Mouse (Mus musculus): ENCODE results near the gene Crmp1.

The Crmp1 gene

GRCm38 (mm10) chr5:37240550-37240949 is 1.2 kb upstream of the Crmp1 start:
- no peak for DNase-seq (ENCODE audit: low spot score)

GRCm38 (mm10) chr5:37241224-37241623 is 516 bp upstream of the Crmp1 start:
- no peak for DNase-seq (ENCODE audit: low spot score)

GRCm38 (mm10) chr5:37242360-37243168 is 824 bp downstream of the Crmp1 start:
- DNase-seq (ENCODE audit: low spot score) = no peak

- DNase-seq (ENCODE audit: low spot score) = peak; percentile 71
Measured at GRCm38 (mm10) chr5:37243169-37243886, 1.6 kb downstream of the Crmp1 start.

DNA sequence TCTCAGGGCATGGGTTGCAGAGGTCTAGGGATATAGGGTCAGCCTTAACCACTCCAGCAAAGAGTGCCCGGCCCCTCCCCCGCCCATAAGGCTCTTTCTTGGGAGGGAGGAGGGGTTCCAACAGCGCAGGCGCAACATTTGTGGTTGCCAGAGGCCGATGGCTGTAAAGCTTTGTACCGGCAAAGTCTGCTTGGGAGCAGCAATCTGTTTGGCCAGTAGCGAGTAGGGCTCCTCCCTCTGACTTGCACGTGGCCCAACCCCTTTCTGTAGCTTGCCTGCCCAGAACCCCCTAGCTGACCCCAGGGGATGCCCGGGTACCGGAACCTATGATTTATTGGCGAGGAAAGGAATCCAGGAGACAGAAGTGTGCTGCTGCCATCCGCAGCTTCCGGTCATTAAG is 2.4 kb downstream of the Crmp1 start:
- DNase-seq (ENCODE audit: low spot score) = no peak

DNA sequence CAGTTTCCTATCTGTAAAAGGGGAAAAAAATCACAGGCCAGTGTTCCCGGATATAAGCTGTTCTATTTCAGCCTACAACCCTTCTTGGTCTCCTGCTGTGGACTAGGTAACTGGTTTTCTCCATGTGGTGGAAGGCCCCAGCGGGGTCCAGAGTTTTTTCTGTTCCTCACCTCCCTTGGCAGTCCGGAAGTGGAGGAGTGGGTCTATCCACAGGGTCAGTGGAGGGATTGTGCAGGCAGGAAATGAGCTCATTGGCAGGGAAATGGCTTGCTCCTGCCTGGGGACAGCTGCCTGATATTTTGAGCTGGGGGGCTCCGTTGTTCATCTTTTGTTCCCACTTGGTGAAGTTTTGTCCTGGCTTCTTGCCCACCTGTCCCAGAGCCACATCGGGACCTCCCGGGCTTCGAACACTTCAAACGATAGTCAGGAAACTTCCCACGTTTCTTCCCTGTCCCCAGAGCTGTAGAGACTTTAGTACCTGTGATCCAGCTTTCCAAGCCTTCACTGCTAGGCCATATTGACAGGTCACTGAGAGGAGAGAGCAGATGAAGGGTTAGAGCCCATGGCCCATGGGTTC is 3.0 kb downstream of the Crmp1 start:
- no peak for DNase-seq (ENCODE audit: low spot score)

- DNase-seq (ENCODE audit: low spot score) = no peak
Measured at GRCm38 (mm10) chr5:37245651-37246050, 3.9 kb downstream of the Crmp1 start.

DNA sequence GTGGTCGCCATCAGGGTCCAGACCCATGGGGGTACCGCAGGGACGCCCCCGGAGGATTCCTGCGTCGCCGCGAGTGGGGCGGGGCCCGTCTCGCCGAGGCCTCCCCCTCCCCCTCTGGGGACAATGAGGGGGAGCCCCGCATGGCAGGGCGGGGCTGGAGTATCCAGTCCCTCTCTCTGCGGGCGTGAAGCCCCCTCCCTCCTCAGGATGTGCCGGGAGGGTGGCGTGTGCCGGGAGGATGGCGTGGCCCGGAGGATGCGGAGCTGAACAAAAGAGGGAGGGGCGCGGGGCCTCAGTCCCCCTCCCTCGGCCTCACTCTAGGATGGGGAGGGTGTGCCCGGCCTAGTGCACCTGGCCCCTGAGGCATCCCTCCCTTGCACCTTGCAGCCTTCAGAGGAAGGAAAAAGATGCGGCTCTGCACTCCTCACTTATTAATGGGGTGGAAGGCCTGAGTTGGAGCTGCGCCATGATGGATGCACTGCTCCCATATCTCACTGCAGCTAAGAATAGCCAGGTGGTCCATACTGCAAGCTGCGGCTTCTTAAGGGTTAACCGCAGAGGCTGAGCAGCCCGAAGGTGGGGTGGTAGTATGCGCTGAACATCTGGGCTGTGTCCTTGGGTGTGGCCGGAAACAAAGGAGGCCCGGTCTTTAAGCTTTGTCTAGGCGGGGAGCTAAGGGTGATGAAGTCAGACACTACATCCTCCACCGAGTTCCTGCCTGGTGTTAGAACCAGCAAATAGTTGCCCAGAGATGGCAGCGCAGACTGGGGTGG is 4.6 kb downstream of the Crmp1 start:
- DNase-seq (ENCODE audit: low spot score) = no peak

DNA sequence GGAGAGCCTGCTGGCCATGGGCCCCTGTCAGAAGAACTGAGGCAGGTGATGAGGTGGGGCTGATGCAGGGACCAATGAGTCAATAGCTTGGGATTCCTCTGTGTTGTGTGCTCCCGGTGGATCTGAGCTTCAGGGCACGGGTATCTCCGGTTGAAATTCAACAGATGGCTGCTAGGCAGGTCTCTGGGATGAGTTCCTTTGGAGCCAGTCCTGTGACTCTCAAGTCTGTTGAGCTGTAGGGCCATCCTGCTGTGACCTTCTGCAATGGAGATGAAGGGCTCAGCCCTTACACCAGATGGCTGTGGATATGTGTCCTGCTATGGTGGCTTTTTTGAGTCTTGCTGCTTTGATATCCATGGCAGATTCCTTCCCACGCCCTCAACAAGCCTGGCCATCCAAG is 5.7 kb downstream of the Crmp1 start:
- no peak for DNase-seq (ENCODE audit: low spot score)

DNA sequence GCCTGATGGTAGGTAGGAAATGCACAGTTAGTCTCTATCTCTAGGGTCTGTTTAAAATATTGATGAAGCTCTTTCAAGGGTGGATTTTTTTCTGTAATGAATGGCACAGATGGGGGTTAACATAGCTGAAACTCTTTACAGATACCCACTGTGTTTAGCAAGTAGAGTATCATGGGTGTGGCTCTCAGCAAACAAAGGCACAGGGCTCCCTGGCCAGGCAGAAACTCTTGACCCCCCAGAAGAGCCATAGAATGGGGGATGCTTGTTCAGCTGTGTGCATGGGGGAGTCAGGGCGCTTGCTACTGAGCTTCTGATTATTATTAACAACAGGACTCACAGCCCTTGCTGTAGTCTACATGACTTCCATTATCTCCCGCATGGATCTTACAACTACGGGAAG is 7.1 kb downstream of the Crmp1 start:
- no peak for DNase-seq (ENCODE audit: low spot score)

- no peak for DNase-seq (ENCODE audit: low spot score)
Measured at GRCm38 (mm10) chr5:37251596-37251995, 9.9 kb downstream of the Crmp1 start.

DNA sequence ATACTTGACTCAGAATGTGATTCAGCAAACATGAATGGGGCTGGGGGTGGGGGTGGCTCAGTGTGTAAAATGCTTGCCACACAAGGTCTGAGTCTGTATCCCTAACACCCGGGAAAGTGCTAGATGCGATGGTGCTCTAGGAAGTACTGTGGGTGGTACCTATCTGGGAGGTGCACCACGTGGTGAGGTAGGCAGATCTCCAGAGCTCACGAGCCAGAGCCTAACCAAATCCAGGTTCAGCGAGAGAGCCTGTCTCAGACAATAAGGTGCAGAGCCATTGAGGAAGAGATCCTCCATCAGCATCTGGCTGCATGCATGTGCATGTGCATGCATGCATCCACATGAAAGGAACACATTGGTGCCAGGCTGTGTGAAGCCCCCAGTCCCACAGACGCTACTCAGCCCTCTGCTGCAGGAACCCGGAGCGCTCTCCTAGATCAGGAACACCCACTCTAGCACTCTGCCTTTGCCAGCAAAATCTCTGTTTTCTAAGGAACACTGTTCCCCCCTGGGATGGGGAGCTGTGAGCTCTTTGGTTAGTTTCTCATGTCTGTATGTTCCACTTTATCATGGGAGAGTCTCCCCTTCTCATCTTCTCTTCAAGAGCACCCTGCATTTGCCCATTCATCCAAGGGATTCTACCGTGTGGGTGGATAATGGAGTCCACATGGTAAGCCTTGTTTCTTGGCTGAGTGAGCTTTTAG is 10.5 kb downstream of the Crmp1 start:
- no peak for DNase-seq (ENCODE audit: low spot score)

DNA sequence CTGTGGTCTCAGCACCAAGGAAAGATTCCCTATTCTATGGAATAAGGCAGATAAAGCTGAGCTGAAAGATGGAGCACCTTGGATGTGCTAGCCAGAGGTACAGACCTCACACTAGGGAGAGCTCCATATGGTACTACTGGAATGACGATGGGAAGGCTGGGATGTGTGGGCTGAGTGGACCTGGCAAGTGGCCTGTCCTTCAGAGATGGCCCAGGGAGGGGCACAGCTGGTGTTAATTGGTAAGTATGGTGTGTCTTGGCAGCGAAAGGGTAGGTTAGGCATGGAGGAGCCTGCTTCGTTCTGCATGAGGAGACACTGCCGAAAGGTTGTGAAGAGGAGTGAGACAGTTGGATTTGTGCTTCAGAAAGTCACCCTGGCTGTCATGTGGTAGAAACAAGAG is 12.8 kb downstream of the Crmp1 start:
- no peak for DNase-seq (ENCODE audit: low spot score)

- no peak for DNase-seq (ENCODE audit: low spot score)
Measured at GRCm38 (mm10) chr5:37256823-37257222, 15.1 kb downstream of the Crmp1 start.

DNA sequence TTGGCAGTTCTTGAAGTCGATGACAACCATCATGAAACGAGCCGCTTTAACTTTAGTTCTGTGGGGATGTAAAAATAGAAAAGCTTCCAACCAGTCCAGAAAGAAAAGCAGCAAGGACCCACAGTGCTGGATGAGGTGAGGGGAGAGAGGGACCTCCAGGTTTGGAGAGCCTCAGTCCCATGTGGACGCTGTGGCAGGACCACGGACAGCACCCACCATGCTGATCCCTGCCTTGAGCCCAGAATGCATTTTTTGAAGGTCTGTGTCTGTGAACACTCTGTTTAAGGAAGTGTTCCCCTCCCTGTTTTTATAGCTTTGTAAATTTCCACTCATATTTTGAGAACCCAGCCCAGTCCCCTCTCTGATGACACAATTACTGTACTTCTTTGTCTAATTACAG is 15.5 kb downstream of the Crmp1 start:
- DNase-seq (ENCODE audit: low spot score) = peak; percentile 18

DNA sequence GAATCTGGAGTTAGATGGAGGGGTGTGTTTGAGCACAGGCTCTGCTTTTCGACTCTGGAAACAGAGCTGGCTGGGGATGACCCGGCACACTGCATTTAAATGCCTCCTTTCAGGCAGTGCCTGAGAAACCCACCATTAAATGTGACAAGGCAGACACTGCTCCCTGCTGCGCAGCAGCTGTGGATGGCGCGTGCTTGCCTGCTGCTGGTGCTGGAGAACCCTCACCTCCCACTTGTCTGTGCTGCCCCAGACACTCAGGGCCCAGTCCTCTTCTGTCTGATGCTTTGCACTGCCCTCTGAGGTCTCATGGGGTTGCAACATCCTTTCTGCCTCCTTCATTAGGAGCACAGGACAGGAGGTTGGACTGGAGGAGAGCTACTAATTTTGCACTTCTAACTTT is 20.0 kb downstream of the Crmp1 start:
- no peak for DNase-seq (ENCODE audit: low spot score)

- DNase-seq (ENCODE audit: low spot score) = no peak
Measured at GRCm38 (mm10) chr5:37263816-37264215, 22.1 kb downstream of the Crmp1 start.

DNA sequence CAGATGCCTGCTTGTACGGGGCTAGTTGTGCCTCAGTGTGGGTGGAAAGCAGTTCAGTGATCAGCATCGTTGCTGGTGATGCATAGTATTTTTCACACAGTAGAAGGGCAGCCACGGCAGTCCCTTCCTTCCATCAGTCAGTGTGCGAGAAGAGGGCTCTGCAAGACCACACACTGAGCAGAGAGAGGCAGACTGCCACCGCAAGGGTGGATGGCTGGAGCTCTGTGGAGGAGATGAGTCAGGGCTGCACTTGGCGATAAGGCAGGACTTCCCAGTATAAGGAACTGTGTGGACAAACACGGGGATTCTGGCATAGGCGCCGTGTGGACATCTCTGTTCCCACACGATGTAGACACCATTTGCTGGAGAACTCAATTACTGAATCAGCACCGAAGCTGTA is 39.3 kb downstream of the Crmp1 start:
- DNase-seq (ENCODE audit: low spot score) = no peak

DNA sequence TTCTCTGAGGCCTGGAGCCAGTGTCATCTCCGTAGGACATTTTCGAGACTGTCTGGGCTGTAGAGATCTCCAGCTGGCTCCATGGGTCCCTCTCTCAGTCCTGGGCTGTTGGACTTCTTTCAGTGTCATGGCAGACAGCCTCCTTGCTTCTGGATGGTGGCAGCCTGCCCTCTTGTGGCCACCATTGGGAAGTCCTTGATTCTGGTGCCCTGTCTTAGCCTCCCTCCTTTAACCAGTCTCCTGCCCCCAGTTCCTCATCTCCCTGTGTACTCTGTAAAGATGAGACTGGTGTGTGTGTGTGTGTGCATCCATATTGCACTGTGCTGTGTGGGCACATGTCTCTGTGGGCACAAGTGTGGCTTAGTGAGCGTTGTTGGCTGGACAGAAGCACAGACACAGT is 46.6 kb downstream of the Crmp1 start:
- DNase-seq (ENCODE audit: low spot score) = peak; percentile 10

GRCm38 (mm10) chr5:37289236-37289635 is 47.5 kb downstream of the Crmp1 start:
- peak; percentile 17 for DNase-seq (ENCODE audit: low spot score)

DNA sequence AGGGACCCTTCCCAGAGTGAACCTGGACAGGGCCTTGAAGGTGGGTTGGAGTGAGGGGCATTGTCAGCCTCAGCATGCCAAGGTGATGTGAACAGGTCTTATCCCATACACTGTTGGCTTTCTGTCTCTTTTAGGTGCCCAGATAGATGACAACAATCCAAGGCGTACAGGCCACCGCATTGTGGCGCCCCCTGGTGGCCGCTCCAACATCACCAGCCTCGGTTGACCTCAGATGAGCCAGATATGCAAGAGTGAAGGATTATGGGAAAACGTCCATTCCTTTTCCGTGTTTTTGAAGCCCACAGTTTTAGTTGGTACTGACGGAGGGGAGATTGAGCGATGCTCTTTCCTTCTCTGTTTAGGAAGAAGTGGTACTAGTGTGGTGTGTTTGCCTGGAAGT is 49.2 kb downstream of the Crmp1 start:
- DNase-seq (ENCODE audit: low spot score) = no peak

GRCm38 (mm10) chr5:37296717-37297116 is 55.0 kb downstream of the Crmp1 start:
- DNase-seq (ENCODE audit: low spot score) = no peak
